Mouse (Mus musculus) cerebellum, postnatal 25 days (tissue): Measurements from ENCODE around the gene Capn5.

Experiments used
- DNase-seq, 2 experiments: peaks; one replicate each; pipeline ENCODE4 v3.0.0; 2021; ENCODE audit warnings: mixed read lengths in 2 of 2

Gene Capn5

DNA sequence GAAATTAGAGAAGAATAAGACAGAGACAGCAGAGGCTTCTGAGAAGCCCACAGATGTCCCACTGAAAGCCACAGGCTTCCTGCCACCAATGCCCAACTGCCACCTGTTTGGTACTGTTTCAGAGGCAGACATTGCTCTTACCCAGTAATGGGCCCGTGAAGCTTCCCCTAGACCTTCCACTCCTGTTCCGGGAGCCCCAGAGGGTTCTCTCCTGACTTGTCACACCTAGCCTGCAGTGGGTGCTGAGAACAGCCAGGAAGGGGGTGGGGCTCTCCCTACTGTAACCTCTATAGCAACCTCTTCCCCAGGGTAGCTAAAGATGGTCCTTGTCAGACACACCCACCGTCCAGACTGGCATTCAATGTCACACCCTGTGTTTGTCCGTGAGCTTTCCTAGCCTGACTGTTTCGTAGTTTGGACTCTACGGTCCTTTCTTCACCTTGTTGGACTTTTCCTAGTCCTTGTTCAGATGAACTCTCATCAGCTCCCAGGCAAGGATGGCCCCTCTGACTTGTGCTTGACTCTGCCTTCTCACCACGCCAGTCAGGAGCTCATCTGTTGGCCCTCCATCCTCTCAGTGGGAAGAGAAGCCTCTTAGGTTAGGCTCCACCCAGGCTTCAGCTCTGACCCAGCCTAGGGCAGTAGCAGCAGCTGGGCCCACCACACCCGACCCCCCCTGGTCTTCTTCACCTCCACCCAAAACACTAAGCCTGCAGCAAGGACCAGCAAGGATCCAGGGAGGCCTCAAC, 1.6 kb downstream of the Capn5 start:
- peak; percentile 25 to 46 for DNase-seq

GRCm38 (mm10) chr7:98174883-98175755, 3.0 kb downstream of the Capn5 start:
- no peak for DNase-seq

- DNase-seq, result no peak
These were observed 4.7 kb downstream of the Capn5 start for GRCm38 (mm10) chr7:98173408-98173807.

GRCm38 (mm10) chr7:98172661-98173060, 5.4 kb downstream of the Capn5 start:
- no peak for DNase-seq

DNA sequence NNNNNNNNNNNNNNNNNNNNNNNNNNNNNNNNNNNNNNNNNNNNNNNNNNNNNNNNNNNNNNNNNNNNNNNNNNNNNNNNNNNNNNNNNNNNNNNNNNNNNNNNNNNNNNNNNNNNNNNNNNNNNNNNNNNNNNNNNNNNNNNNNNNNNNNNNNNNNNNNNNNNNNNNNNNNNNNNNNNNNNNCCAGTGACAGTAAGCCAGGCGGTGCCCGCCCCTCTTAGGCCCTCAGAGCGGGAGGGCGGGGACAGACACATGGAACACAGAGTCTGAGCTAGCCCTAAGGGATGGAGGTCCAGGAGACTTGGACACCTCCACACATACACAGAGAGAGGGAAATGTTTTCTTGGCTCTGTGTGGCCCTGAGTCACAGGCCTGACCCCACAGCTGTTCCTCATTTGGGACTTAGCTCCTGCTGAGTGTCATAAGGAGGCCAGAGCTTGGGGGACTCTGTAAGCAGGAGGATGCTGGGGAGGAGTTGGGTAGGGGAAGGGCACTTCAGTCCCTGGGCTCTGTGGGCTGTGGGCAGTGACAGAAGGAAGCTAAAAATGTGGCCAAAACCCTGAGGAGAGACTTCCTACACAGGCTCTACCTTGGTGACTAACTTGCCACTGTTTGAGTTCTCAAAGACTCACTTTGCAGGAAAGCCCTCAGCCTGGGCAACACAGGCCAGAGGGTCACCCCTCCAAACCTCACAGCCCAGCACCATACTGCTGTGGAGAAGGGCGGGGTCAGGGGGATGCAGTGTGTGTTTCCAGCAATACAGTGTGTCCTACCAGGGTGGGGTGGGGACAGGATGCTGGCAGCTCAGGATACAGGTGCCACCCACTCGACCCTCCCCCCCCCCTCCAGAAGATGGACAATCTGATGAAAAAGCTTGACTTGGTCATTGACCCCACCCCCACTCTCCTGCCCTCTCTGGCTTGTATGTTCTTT, 6.7 kb downstream of the Capn5 start:
- peak; percentile 45 to 56 for DNase-seq

GRCm38 (mm10) chr7:98164999-98165528, 13.0 kb downstream of the Capn5 start:
- DNase-seq, result no peak

- DNase-seq, result no peak
These were observed 13.6 kb downstream of the Capn5 start for GRCm38 (mm10) chr7:98164382-98164998.

GRCm38 (mm10) chr7:98163700-98164099, 14.4 kb downstream of the Capn5 start:
- DNase-seq, result no peak

DNA sequence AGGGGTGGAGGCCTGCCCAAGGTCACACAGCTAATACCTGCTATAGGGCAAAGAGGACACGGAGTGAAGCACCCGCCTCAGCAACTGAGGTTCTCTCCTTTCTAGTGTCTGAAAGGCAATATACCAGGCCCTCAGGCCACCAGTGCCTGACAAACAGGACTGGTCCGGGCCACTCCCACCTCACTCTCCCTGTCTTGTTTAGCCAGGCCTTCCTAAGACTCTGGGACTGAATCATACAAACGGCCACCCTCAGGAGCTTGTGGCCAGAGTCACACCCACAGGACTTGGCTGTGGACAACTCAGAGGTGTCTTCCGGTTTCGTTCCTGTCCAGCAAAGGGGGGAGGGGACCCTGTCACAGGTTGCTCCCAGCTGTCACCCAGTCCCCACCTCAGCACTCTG, 15.8 kb downstream of the Capn5 start:
- DNase-seq, result no peak

- DNase-seq, result no peak
These were observed 17.9 kb downstream of the Capn5 start for GRCm38 (mm10) chr7:98160041-98160740.

GRCm38 (mm10) chr7:98158481-98158880, 19.6 kb downstream of the Capn5 start:
- no peak for DNase-seq

GRCm38 (mm10) chr7:98157636-98158332, 20.3 kb downstream of the Capn5 start:
- DNase-seq, result no peak

- DNase-seq, result no peak
These were observed 21.8 kb downstream of the Capn5 start for GRCm38 (mm10) chr7:98156280-98156665.

DNA sequence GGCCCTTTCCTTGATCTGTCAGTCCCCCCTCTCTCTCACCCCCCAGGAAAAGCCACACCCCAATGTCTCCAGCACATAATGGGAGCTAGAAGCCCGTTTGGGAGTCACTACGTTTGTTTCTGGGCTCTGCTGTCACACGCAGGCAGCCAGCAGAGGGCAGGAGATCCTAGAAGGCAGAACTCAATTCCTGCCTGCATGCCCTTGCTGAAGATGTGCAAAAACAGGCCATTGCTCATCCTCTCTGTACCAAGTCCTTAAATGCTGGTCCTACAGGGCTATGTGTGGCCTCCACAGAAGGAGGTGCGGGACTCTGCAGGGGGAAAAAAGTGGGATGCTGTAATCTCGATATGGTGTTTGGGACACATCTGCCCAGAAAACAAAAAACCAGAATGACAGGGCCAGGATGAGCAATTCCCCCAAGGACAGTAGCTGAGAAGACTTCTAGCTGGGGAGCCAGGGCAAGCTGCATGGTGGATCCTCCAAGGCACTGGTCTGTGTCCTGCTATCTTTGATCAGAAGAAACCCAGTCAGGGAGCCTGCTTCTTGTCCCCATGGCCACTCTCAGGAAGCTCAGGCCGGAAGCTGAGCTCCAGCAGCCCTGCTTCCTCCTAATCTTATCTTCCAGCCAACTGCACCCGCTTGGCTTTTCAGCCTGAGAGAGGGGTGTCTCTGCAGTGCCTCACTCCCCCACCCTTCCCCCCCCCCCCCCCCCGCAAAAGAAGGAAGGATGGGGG, 22.4 kb downstream of the Capn5 start:
- DNase-seq, result peak; percentile 75 to 87

DNA sequence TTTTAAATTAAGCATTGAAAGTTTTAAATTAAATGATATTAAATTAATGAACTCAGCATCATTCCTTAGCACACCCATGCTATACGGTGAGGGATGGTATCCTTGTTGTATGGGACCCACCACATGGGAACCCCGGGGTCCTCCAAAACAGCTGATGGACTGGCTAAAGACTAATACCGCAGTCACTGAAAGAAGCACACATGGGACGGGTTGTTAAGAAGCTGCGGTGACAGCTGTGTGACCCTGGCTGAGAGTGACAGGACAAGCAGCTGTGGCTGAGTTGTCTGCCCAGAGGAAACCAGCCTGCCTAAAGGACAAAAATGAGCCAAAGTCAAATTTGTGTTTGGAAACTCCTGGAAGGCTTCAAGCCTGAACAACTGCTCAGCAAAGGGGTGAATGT, 24.2 kb downstream of the Capn5 start:
- no peak for DNase-seq

- no peak for DNase-seq
These were observed 24.7 kb downstream of the Capn5 start for GRCm38 (mm10) chr7:98153345-98153744.

DNA sequence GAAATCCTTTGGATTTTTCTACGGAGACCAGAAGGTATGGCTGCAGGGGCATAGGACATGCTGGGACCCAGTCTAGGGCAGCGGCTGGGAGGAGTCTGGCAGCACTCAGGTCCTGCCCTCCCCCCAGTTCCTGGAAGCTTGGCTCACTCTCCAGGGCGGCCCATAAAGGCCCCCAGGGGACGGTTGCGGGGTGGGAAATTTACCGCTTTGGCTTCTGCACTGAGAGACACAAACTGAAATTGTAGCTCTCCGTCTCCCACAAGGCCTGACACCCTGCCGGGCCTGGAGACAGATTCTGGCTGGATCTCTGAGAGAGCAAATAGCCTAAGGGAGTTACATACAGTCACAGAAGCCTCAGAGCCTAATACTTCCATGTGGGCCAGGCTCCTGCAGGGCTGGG, 25.7 kb downstream of the Capn5 start:
- DNase-seq, result no peak

GRCm38 (mm10) chr7:98150525-98150924, 27.5 kb downstream of the Capn5 start:
- no peak for DNase-seq

DNA sequence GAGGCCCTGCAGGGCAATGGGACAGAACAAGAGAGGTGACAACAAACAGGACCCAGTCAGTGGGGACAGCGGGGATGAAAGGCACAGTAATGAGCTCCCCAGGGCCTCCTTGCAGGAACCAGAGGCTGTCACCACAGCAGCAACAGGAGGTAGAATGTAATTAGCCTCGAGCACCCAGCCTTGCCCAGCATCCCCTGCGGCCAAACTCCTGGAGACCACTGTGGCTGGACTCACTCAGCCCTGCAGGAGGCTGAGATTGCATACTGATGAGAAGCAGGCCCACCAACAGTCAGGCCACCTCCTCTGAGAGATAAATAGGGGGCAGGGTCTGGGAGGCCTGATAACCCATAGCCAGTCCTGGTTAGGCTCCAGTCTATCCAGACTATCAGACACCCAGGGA, 28.3 kb downstream of the Capn5 start:
- DNase-seq, result no peak

DNA sequence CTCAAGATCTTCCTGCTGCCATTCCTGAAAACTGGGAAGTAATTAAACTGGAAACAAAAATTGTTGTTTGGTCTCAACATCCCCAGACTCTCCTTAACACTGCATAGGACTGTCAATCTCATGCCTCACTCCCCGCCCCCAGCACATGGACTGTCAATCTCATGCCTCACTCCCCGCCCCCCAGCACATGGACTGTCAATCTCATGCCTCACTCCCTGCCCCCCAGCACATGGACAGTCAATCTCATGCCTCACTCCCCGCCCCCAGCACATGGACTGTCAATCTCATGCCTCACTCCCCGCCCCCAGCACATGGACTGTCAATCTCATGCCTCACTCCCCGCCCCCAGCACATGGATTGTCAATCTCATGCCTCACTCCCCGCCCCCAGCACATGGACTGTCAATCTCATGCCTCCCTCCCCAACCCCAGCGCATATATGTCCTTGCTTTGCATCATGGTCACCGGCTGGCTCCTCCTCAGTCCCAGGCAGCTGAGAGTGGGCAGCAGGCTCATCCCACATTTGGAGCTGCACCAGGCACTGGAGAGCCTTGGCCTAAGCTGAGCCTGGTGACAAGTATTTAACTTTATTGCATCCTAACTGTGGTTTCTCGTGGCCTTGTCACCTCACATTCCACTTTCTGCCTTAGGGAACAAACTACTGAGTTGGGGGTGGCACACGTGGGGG, 29.2 kb downstream of the Capn5 start:
- DNase-seq, result no peak
